Mouse (Mus musculus) testis, adult 2 months (tissue): ENCODE data around the gene Tmem8b.

Source experiments
- CTCF ChIP-seq: fragments of 200-500 bp; IDR thresholded peaks from 2 replicates; pipeline ENCODE4 v1.5.1; 2012; ENCODE audit warnings: low read depth, mild to moderate bottlenecking, inconsistent platforms, low read length, moderate library complexity; ENCODE audit not compliant: control insufficient read depth, insufficient read depth, insufficient replicate concordance
- POLR2A ChIP-seq: fragments of 200-500 bp; IDR thresholded peaks from 2 replicates; pipeline ENCODE4 v1.6.1; 2012; ENCODE audit warnings: low read depth, mild to moderate bottlenecking, inconsistent platforms, low read length, moderate library complexity; ENCODE audit not compliant: control insufficient read depth

DNA sequence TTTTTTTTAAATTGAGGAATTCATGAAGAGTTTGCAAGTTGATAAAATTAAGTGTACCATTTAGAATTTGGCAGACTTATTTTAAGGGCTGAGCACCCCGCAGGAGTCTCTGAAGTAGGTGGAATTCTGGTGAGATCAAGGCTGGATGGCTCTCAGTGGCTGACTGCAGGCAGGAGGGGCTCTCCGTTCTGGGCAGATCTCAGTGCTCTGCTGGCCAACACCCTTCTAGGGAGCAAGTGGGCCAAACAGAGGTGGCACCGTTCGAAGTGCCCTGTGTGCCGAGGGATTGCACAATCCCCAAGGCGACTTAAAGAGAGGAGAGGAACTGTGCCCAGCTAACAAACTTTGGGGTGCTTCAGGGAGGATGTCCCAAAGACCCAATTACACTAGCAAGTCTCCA lies 41.1 kb downstream of the Tmem8b start, which contains the start of gene Olfr71:
- TF ChIP-seq CTCF (no peak), POLR2A (no peak)
